Mouse (Mus musculus) midbrain, embryonic 16.5 days (tissue): Measurements from ENCODE around the gene Mbnl1. TPM values are rescaled to one million over a fixed set of nuclear protein-coding genes. Genes with fewer than 3 reads are reported as not detected.

Source experiments
- ATAC-seq: fragments of 200-750 bp; cut with Nextera tagmentation; 2 replicates; pipeline ENCODE4 v1.8.0; 2017; ENCODE audit warnings: moderate TSS enrichment
- H3K27ac ChIP-seq: fragments of 300-500 bp; sonication (generic); 2 replicates; pipeline ENCODE4 v1.5.1; 2014; ENCODE audit warnings: mild to moderate bottlenecking, low read length, mixed read lengths
- H3K27me3 ChIP-seq: fragments of 300-500 bp; sonication (generic); 2 replicates; pipeline ENCODE4 v1.6.1; 2014; ENCODE audit warnings: low read depth, low read length, mixed read lengths; ENCODE audit not compliant: control insufficient read depth, insufficient read depth
- H3K36me3 ChIP-seq: fragments of 300-500 bp; sonication (generic); 2 replicates; pipeline ENCODE4 v1.6.1; 2014; ENCODE audit warnings: mild to moderate bottlenecking, low read length, moderate library complexity, mixed read lengths; ENCODE audit not compliant: control insufficient read depth, insufficient read depth
- H3K4me1 ChIP-seq: fragments of 300-500 bp; sonication (generic); 2 replicates; pipeline ENCODE4 v1.6.1; 2014; ENCODE audit warnings: mild to moderate bottlenecking, low read length, mixed read lengths; ENCODE audit not compliant: control insufficient read depth, insufficient read depth
- H3K4me2 ChIP-seq: fragments of 300-500 bp; sonication (generic); 2 replicates; pipeline ENCODE4 v1.6.1; 2014; ENCODE audit warnings: mild to moderate bottlenecking, low read length, mixed read lengths
- H3K4me3 ChIP-seq: fragments of 300-500 bp; sonication (generic); 2 replicates; pipeline ENCODE4 v1.5.1; 2014; ENCODE audit warnings: low read depth, mild to moderate bottlenecking, low read length, moderate library complexity, mixed read lengths
- H3K9ac ChIP-seq: fragments of 300-500 bp; sonication (generic); 2 replicates; pipeline ENCODE4 v1.6.1; 2014; ENCODE audit warnings: low read depth, low read length, mixed read lengths
- H3K9me3 ChIP-seq: fragments of 300-500 bp; sonication (generic); replicated peaks from 2 replicates; pipeline ENCODE4 v1.6.1; 2014; ENCODE audit warnings: mild to moderate bottlenecking, low read length, mixed read lengths; ENCODE audit not compliant: control insufficient read depth, poor library complexity, severe bottlenecking
- WGBS: fragments of 180-500 bp; shearing (Covaris S2); extraction: QIAGEN DNeasy Blood & Tissue Kit; methylation state at CpG from one replicate; pipeline ENCODE4 v1.1.7; 2014; 5-methylcytosine and 5-hydroxymethylcytosine counted together
- polyA plus RNA-seq: library from polyadenylated mRNA; unstranded; fragments of >200 nt; fragmentation: Nextera tagmentation; extraction: Ambion mirVana; gene quantifications from 2 replicates; pipeline ENCODE4 v1.2.1, GENCODE M21; 2015

Gene Mbnl1
- polyA plus RNA-seq, 1 experiment from 2014 or later, result 46.8 TPM

- Histone ChIP-seq H3K4me1 (no peaks in the 10 kb centered on the region), H3K9me3 (no peaks in the 10 kb centered on the region), H3K27ac (no peak overlapping the region), H3K27me3 (no peaks in the 10 kb centered on the region), H3K9ac (no peak overlapping the region), H3K4me2 (no peak overlapping the region), H3K4me3 (no peak overlapping the region), H3K36me3 (no peaks in the 10 kb centered on the region)
- 80% methylated on average over 7 of the region's 7 CpGs for WGBS
- no peak for ATAC-seq
Observed at GRCm38 (mm10) chr3:60614516-60614915, 141.9 kb downstream of the Mbnl1 start.

- H3K36me3 ChIP-seq, result no peaks in the 10 kb centered on the region
- WGBS, result 53% methylated on average over 11 of the region's 11 CpGs
- no peak overlapping the region for H3K4me3 ChIP-seq
- no peaks in the 10 kb centered on the region for H3K9me3 ChIP-seq
- no peaks in the 10 kb centered on the region for H3K27me3 ChIP-seq
- no peak overlapping the region for H3K27ac ChIP-seq
- peak; percentile 61; the same call in 1 of the 2 replicates for ATAC-seq
- peak overlapping the region; percentile 2; the same call in 1 of the 2 replicates for H3K4me2 ChIP-seq
- no peaks in the 10 kb centered on the region for H3K4me1 ChIP-seq
- H3K9ac ChIP-seq, result no peak overlapping the region
Observed at GRCm38 (mm10) chr3:60615057-60615606, 142.5 kb downstream of the Mbnl1 start.

GRCm38 (mm10) chr3:60615615-60616014, 143.0 kb downstream of the Mbnl1 start:
- Histone ChIP-seq H3K27me3 (no peaks in the 10 kb centered on the region), H3K4me2 (peak overlapping the region; percentile 2; the same call in 1 of the 2 replicates), H3K4me1 (no peaks in the 10 kb centered on the region), H3K27ac (no peak overlapping the region), H3K9me3 (no peaks in the 10 kb centered on the region), H3K36me3 (no peaks in the 10 kb centered on the region), H3K9ac (no peak overlapping the region), H3K4me3 (no peak overlapping the region)
- WGBS, result 64% methylated on average over 7 of the region's 7 CpGs
- no peak; the same call in 1 of the 2 replicates for ATAC-seq

- WGBS, result 89% methylated on average over 2 of the region's 2 CpGs
- ATAC-seq, result no peak
- no peaks in the 10 kb centered on the region for H3K9me3 ChIP-seq
- H3K4me3 ChIP-seq, result no peak overlapping the region
- no peaks in the 10 kb centered on the region for H3K27me3 ChIP-seq
- no peaks in the 10 kb centered on the region for H3K4me1 ChIP-seq
- no peak overlapping the region for H3K27ac ChIP-seq
- H3K4me2 ChIP-seq, result no peak overlapping the region
- H3K36me3 ChIP-seq, result no peaks in the 10 kb centered on the region
- H3K9ac ChIP-seq, result no peak overlapping the region
Observed at GRCm38 (mm10) chr3:60616147-60616546, 143.5 kb downstream of the Mbnl1 start.

- no peaks in the 10 kb centered on the region for H3K9me3 ChIP-seq
- H3K27ac ChIP-seq, result no peak overlapping the region
- H3K4me1 ChIP-seq, result no peaks in the 10 kb centered on the region
- H3K4me3 ChIP-seq, result no peak overlapping the region
- no peaks in the 10 kb centered on the region for H3K36me3 ChIP-seq
- no peak overlapping the region for H3K9ac ChIP-seq
- WGBS, result 89% methylated on average over 1 of the region's 1 CpGs
- no peak for ATAC-seq
- H3K27me3 ChIP-seq, result no peaks in the 10 kb centered on the region
- H3K4me2 ChIP-seq, result no peak overlapping the region
Observed at GRCm38 (mm10) chr3:60617643-60618042, 145.0 kb downstream of the Mbnl1 start.

GRCm38 (mm10) chr3:60620236-60620635, 147.6 kb downstream of the Mbnl1 start:
- no peak overlapping the region for H3K4me2 ChIP-seq
- 77% methylated on average over 2 of the region's 2 CpGs for WGBS
- no peaks in the 10 kb centered on the region for H3K4me1 ChIP-seq
- no peak overlapping the region for H3K4me3 ChIP-seq
- H3K9me3 ChIP-seq, result no peaks in the 10 kb centered on the region
- no peak overlapping the region for H3K27ac ChIP-seq
- no peak for ATAC-seq
- no peak overlapping the region for H3K9ac ChIP-seq
- no peaks in the 10 kb centered on the region for H3K27me3 ChIP-seq
- no peaks in the 10 kb centered on the region; the same call in 1 of the 2 replicates for H3K36me3 ChIP-seq

- no peak overlapping the region for H3K4me3 ChIP-seq
- H3K9ac ChIP-seq, result no peak overlapping the region
- no peaks in the 10 kb centered on the region; the same call in 1 of the 2 replicates for H3K36me3 ChIP-seq
- no peak overlapping the region for H3K4me2 ChIP-seq
- no peak overlapping the region for H3K27ac ChIP-seq
- H3K27me3 ChIP-seq, result no peaks in the 10 kb centered on the region
- no peaks in the 10 kb centered on the region for H3K4me1 ChIP-seq
- ATAC-seq, result no peak
- no peaks in the 10 kb centered on the region for H3K9me3 ChIP-seq
- 91% methylated on average over 2 of the region's 2 CpGs for WGBS
Observed at GRCm38 (mm10) chr3:60631183-60631582, 158.6 kb downstream of the Mbnl1 start.

GRCm38 (mm10) chr3:60631754-60632153, 159.1 kb downstream of the Mbnl1 start:
- peak; percentile 17; the same call in 1 of the 2 replicates for ATAC-seq
- Histone ChIP-seq H3K9ac (no peak overlapping the region), H3K27ac (no peak overlapping the region), H3K36me3 (no peaks in the 10 kb centered on the region; the same call in 1 of the 2 replicates), H3K4me2 (no peak overlapping the region), H3K27me3 (no peaks in the 10 kb centered on the region), H3K4me3 (no peak overlapping the region), H3K9me3 (no peaks in the 10 kb centered on the region), H3K4me1 (no peaks in the 10 kb centered on the region)
- 89% methylated on average over 5 of the region's 5 CpGs for WGBS

- no peaks in the 10 kb centered on the region for H3K9me3 ChIP-seq
- no peak overlapping the region for H3K9ac ChIP-seq
- H3K4me1 ChIP-seq, result no peaks in the 10 kb centered on the region
- WGBS, result 95% methylated on average over 1 of the region's 1 CpGs
- no peaks in the 10 kb centered on the region; the same call in 1 of the 2 replicates for H3K36me3 ChIP-seq
- no peak overlapping the region for H3K4me3 ChIP-seq
- H3K4me2 ChIP-seq, result no peak overlapping the region
- ATAC-seq, result no peak
- H3K27ac ChIP-seq, result no peak overlapping the region
- no peaks in the 10 kb centered on the region for H3K27me3 ChIP-seq
Observed at GRCm38 (mm10) chr3:60632796-60633466, 160.3 kb downstream of the Mbnl1 start.
